Mouse (Mus musculus) layer of hippocampus, adult 9-11 months (tissue): ENCODE measurements at regions not wholly inside any gene's neighbourhood (a gene's known extent, or its start where the extent isn't known, plus 50 kb on each side); places are given as distances from the start of the nearest gene placed in this dataset.

Experiments used
- DNase-seq: peaks from one replicate; pipeline ENCODE4 v3.0.0; 2022

DNA sequence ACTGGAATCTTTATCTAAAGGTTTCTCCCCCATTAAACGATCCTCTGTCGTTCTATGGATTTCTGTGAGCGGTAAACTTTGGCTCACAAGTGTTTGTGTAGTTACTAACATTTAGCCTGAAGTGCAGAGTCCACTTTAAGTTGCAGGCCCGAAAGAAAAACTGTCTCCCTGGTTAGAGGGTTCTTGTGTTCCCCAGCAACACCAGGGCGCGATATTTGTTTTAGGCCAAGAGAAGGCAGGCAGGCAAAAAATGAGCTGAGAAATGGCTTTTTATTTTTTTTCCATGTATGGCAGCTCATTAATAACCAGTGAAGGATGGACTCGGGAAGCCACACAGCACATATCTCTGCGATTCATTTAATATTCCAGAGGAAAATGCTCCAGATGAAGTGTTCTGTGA lies 357.4 kb upstream of the Nfe2l3 start:
- DNase-seq, result no peak

DNA sequence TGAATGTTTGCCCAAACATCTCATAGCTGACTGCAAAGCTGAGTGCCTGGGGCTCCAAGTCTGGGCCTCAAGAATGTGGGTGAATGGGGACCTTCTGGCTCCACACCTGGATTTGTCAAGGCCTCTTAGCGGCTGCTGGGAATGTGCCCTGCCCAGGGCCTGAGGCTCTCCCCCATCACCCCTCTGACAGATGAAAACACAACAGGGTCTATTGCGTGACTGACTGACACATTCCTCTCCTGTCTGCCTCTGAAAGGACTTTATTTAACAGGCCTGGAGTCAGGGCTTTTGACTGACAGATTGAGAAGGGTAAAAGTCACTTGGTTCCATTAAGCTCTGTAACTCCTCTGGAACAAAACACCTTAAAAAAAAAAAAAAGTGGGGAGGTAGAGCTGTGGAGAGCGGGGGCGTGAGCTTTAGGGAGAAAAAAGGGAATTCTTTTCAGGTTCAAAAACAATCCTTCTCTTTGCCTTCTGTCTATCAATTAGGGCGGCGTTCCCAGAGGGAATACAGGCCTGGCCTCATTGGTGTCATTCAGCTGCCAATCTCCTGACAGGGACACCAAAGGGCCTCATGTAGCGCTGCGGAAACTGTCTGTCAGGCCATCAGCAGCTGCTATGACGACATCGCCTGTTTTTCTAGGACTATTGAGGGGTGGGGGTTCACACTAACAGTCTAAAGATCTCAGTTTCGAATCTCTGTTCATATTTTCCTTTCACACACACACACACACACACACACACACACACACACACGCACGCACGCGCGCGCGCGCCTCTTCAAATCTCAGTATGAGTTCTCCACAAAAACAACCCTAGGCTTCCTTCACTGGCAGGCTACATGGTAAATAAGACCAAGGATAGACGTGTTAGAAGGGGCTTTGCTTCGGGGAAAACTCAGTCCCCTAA lies 355.4 kb upstream of the Nfe2l3 start:
- no peak for DNase-seq

DNA sequence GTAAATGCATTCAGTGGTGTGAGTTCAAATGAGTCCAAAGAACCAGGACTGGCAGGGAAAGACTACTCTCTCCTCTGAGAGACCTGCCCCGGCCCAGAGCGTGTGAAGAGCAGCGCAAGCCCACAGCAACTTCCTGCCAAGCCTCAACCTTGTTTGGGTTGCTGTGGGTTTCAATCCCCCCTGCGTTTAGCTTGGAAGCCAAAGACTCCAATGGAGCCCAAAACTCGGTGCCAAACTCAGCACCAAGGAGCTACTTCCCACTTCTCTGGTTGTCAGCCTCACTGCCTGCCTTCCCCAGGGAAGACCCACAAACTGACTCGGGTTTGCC lies 354.7 kb upstream of the Nfe2l3 start:
- no peak for DNase-seq

DNA sequence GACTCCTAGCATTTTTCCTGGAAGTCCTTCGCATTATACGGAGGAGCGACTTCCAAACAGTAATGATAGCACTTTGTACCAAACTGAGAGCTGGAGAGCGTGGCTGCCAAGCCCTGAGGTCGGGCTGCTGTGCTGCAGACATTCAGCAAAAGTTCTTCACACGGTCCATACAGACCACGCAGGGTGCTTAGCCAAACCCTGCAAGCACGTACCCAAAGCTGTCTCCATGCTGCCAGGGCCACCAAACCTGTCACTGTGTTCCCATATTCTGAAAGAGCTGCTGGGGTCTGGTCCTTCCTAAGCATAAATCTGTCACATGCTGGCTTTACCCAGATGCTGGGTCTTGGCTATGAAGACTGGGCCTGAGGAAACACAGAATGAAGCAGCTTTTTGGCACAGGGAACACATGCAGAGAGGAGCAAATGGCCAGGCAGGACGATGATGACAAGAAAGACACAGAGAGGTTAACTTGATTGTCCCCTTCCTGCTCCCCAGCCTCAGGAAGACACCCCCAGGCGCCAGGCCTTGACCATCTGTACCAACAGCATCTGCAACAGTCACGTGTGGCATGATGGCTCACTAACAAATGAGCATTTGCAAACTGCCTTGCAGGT lies 354.0 kb upstream of the Nfe2l3 start:
- DNase-seq, result no peak

DNA sequence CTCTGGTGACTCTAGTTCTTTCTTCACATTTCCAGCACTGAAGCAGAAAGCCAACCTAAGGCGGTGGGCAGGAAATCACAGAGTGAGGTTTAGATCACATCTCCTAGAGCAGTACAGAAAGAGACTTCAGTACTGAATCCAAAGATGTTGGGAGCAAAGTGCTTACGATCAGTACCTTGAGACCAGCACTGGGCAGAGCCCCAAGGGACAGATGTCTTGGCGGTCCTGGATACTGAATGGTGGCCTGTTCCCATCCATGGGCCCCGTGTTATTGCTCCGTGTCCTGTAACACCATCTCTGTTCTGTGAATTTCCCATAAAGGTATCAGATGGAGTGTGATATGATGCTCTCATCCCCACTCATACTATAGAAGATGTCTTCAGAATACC lies 353.5 kb upstream of the Nfe2l3 start:
- DNase-seq, result no peak

DNA sequence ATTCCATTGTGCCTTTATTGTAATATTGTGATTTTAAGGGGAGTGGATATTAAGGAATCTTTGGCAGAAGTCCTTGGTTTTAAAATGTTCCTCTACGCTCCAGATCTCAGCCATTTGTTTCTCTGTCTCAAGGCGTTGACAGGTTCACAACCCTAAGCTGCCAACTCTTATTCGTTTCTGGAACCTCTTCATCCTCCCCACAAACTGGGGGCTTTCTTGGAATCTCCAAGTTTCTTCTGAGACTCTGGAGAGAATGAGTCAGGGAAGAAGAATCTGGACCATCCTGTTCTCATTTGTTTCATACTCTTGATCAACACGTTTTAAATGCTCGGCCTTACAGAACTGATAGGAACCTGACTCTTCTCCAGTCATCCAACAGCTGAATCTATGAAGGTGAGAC lies 351.4 kb upstream of the Nfe2l3 start:
- no peak for DNase-seq

DNA sequence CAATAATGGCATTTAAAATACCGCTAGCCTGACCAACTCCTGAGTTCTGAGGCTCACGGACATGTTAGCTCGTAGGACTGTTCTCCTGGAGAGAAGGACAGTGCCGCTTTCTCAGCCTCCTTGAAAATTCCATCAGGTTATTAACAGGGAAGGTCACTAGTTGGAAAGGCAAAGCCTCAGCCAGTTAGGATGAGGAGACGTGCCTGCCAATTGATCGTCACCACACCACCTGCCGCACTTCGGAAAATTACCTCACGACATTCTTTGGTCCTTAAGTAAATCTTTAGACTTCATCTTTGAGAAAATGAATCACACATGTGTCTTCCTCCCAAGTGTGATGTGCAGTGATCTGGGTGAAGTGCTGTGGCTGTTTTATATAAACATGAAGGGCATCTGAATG lies 347.8 kb upstream of the Nfe2l3 start:
- DNase-seq, result no peak

DNA sequence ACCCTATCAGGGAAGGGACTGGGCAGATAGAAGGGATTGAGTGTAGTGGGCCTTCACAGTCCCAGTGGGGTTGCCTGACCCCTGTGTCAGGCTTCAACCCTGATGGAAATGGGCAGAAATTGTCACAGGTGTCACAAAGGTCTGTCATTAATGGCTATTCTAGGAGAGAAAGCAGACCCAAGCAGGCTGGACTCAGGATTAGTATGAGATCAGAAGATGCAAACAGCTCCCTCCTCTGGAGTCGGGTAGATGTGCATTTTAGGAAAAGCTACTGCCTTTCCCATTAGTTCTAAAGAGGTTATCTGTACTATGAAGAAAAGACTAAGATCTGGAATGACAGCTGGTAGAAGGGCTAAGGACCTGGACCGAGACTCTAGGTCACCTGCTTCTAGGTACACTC lies 346.9 kb upstream of the Nfe2l3 start:
- DNase-seq, result no peak

DNA sequence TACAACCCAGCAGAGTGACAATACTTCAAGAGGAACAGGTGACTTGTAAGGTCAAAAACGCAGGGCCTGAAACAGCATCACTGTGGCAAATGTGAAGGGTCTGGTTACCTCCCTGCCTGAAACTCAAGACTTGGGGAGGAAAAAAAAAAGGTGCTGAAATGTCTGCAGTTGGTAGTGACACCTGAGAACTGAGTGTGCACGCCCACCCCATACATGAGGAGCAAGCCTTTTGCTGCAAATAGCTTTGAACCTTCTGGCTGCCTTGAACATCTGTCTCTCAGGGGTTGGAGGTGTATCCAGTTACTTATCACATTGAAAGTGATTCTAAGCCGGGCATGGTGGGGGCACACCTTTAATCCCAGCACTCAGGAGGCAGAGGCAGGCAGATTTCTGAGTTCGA lies 346.1 kb upstream of the Nfe2l3 start:
- no peak for DNase-seq

DNA sequence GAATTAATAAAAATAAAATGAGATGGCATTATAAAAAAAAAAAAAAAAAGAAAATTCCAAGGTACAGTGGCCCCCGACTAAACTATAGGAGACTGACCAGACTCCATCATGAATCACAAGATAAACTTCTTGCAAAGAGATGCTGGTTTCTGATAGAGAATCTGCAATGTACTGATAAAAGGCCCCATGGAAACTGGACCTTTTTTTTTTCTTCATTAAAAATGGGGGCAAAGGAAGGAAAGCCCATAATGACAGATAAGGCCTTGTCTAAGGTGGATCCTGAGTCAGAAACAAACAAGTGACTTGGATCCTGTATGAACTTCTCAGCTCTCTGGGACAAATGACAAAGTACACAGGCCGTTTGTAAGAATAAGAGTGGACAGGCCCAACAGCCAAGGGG lies 344.7 kb upstream of the Nfe2l3 start:
- DNase-seq, result no peak

DNA sequence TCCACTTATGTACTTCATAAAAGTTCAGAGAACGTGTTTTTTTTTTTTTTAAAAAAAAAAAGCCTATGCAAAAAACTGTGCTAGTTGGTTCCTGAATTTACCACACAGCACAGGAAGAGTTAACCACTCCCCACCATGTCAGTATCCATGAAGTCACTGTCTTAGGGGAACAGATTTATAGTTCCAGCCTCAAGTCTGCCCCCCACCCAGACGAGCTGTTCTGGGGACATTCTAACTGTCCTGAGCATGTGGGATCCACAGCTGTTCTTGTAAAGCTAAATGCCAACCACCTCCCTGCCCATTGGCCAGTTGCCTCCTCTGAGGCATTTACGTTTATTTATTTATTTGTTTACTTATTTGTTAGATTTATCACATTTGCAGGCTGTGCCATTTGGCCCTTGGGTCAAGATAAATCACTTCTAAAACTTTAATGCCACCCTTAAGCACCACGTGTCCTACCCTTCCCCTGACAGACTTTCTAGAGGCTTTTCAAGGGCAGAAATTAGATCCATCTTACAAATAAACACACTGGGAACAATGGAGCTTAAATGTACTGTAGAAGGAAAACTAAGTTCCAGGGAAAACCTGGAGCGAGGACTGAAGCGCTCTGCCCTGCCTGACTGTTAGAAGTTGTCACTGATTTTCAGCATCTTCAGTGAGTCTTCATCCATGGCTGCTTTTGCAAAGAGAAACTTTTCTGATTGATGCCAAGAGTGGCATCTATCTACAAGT lies 343.7 kb upstream of the Nfe2l3 start:
- DNase-seq, result no peak

DNA sequence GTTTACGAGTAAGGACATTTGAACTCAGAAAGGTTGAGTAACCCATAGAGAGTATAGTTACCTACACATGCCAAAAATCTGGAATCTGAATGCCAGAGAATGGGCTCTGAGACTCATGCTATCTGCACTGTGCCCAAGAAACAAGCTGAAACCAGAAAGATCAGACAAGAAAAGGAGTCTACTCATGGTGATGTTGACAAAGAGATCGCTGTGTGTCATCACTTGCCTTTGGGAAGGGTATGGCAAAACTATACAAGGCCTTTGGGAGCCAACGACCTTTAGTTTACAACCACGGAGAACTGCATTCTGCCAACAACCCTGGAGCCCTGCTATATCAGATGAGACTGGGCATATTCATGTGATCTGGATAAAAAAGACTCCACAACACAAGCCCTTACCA lies 339.3 kb upstream of the Nfe2l3 start:
- no peak for DNase-seq

DNA sequence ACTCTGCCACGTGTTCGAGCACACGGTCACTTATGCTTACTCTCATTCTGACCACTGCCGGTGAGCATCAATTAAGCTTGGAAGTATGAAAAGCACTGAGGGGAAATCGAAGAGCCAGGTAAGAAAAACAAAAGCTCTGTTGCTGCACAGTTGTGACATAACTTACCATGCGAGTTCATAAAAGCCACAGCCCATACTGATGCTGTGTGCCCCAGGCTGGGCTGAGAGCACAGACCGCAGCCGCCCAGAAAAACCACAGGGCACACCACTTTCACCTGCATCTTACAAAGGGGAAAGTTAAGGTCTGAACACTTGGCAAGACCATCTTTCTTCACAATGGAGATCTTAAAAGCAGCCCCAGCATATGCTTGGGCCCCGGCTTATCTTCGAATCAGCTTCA lies 338.2 kb upstream of the Nfe2l3 start:
- no peak for DNase-seq

DNA sequence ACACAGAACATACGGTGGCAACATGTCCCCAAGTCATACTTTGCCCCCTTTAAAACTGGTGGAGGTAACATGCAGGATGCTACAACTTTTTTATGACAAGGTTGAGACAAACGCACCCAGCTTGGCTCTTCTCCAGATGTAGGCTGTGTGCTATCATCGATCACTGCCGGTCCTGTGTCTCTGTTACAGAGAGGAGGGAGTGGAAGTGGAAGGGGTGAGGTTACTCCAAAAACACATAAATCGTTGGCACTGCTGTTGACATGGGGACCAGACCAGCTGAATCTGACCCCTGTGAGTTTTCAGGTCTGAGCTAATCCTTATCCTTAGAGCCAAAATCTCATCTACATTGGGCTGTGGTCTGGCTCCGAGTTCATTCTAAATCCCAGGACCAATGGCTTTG lies 335.0 kb upstream of the Nfe2l3 start:
- no peak for DNase-seq

DNA sequence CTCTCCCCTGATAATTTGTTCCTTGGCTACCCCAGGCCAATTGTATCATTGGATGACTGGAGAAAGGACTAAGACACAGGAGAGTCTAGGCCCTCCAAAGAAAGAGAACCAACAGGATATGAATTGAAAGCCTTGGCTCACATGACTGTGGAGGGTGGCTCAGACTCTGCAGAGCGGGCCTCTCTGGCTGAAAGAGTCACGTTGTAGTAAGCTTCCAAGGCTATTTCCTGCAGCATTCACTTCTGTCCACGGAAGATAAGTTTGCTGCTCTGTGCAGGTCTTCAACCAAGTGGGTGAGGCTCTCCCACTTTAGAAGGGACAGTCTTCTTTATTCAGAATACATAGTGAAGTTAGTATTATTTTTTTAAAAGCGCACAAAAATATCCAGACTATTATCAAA lies 332.1 kb upstream of the Nfe2l3 start:
- no peak for DNase-seq

DNA sequence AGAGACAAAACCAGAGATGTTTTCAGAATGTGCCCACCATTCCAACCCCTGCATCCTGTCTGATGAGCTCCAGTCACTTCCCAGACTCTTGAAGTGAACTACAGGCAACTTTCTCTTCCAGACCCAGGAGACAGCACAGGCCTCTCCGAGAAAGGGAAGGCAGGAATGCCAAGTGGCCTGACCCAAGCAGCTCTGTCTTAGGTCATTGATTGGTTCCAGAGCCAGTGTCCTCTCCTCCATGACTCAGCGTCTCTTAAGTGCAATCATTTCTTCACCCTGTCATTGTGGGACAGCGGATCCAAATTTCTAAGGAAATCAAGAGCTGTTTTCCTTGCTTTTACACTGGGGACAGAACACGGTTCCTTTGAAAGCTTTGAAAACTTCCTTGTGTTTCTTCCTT lies 329.2 kb upstream of the Nfe2l3 start:
- DNase-seq, result no peak

DNA sequence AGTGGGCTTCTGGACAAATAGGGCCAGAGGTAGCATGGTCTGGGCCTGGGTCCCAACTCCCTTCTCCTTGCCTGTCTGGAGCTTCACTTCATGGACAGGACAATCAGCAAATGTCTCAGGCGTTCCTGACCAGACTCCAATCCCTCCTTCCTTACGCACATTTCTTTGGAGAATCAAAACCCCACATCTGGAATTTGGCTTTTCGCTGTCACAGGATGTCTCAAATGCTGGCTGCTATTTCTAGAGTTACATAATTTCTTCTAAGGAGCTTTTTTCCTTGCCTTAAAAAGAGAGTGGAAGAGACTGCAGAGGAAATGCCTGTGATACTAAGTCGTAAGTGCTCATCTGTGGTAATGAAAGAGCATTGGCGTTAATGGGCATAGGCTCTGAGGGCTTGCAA lies 328.1 kb upstream of the Nfe2l3 start:
- no peak for DNase-seq

DNA sequence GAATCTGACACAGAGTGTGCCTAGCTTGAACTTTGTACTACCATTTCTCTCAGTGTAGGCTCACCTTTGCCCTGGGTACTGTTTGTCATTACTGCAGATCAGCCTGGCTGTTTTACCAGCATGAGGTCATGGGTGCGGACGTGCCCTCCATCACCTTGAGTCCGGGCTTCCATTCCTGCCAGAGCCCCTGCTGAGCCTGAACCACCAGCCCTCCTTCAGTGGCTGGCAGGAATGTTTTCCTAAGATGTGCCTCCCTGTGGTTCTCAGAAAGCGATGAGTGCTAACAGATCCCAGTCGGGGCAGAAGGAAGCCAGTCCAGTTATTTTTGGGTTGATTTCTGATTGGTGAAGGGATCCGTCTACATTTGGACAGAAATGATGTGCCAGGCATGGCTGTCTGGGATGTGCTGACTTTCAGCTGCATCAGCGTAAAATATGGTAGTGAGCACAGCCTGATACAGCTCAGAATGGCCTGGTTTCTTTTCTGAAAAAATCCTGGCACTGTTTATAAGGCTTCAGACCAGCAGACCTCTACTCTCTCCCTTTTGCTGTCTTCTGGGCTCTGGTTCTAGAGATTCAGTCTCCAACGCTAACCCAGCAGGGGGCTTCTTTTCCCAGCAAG lies 324.0 kb upstream of the Nfe2l3 start:
- DNase-seq, result no peak

DNA sequence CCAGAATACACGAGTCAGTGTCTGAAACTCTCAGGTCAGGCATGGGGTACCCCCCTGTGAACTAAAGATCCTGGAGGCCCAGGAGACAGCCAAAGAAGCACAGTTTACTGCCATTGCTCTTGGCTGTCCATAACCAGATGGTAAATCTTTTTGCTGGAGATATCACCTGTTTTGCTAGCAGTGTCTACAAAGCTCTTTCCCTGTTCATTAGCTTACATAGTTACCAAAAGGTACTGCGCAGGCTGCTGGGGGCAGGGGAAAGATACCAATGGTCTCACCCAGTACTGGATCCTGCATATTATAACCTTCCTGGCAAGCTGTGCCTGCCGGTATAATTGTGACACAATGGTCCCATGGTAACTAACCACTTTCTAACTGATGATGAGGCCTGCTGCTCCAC lies 321.9 kb upstream of the Nfe2l3 start:
- DNase-seq, result no peak

DNA sequence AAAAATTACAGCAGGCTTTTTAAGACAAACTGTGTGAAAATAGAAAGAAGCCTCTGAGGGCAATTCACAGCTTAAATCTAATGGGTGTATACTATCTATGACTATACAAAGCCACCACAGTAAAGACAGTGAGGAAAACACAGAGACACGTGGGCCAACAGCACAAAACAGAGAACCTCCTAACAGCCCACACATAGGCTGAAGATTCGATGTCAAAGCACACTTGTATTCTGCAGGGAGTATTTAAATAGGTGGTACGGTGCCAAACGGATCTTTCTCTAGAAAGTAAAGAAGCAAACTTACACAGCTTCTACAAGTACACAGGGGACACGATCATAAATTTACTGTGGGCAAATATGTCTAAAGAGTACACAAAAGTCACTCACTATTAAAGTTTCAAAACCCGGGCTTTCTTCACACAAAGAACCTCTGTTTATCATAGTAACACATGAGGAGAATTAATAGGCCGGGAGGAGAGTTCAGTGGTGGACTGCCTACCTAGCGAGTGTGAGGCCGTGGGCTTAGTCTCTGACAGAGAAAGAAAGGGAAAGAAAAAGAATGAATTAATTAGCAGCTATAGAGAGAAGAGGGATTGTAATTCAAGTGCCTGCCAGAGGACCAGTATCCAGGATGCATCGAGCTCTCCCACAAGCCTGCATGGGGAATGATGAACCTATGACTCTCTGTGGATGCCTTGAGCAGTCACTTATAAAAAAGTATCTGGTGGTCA lies 317.7 kb upstream of the Nfe2l3 start:
- no peak for DNase-seq

DNA sequence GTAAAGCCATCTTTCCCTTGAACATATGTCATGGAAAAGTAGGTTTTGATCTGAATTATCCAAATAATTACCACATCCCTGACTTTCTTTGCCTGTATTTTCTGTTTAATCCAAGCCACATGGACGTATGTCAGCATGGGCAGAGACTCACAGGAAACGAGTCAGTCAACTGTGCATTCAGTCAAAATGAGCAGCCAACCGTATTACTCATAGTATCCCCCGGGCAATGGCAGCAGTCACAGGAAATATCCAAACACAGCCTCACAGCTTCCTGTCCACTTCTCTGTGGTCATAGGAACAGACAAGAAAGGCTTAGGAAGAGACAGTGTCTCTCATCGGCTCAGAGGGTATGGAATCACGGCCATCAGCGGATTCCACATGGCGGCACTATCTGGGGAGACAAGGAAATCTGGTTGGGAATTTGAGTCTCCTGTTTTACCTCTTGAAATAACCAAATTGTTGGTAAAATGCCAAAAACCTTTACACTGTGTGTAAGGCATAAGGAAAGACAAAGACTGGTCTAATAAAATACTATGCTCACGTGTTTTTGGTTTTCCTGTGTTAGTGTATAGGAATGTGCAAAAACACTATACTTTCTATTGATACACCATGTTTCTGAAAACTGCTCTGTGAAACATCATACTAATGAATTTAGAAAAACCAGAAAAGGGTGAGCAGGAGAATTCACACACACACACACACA lies 313.5 kb upstream of the Nfe2l3 start:
- DNase-seq, result no peak

DNA sequence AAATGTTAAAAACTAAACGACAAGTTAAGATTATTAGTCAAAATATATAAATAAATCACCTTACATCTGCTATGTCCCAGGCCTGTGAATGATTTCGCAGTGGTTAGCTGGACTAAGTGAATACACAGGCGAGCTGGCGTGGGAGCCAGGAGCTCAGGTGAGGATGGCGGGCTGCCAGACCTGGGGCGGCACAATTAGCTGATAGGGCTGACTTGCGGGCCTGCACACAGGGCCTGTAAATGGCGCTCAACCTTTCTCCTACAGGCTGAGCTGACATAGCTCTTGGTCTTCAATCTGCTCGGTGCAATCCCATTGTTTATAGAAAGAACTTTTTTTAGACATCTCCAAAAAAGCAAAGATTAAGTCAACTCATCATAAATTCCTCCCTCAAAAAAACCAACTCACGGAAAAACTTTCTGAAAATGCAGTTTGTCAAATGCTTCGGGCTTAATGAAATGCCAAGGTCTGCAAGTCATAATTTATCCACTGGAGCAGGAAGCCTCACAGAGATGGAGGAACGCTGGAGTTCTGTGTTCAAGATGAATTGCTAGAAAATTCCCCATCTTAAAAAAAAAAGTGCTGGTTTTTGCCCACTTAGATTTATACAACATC lies 312.7 kb upstream of the Nfe2l3 start:
- DNase-seq, result no peak
